Mouse (Mus musculus): ENCODE results near the gene Micu2.

The Micu2 gene

GRCm38 (mm10) chr14:57998526-57999401, at the start of gene Micu2:
TSS of gene Micu2 (minus strand) at chr14:57999262.
- DNase-seq (ENCODE audit: low read depth, low spot score): peak; percentile 83

DNA sequence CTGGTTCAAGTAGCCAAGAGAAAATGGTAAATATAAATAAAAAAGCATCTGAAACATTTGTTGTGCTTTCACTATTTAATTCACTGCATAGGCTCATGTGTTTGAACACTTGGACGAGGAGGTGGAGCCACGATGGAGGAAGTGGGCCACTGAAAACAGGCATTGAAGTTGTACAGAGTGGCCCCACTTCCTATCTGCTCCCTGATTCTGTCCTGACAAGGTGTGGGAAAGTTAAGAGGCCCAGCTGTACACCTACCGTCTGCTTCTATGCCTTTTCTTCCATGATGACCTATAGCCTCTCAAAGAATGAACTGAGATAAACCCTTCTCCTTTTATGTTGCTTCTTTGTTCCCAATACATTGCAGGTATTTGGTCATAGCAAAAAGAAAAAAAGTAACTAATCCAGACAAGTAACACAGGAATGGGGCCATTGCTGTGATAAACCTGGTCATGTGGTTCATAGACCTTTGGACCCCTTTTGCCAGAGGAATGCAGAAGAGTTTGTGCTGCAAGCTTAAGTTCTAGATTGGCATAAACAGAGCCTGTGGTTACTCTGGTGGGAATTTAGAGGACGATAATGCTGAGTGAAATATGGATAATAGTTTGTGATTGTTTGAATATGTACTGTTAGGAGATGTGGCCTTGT, 47.7 kb upstream of the Micu2 start:
- no peak for DNase-seq (ENCODE audit: low read depth, low spot score)

- no peak for DNase-seq (ENCODE audit: low read depth, low spot score)
These were observed 37.1 kb upstream of the Micu2 start for GRCm38 (mm10) chr14:58036174-58036573.

GRCm38 (mm10) chr14:58034567-58034966, 35.5 kb upstream of the Micu2 start:
- no peak for DNase-seq (ENCODE audit: low read depth, low spot score)

DNA sequence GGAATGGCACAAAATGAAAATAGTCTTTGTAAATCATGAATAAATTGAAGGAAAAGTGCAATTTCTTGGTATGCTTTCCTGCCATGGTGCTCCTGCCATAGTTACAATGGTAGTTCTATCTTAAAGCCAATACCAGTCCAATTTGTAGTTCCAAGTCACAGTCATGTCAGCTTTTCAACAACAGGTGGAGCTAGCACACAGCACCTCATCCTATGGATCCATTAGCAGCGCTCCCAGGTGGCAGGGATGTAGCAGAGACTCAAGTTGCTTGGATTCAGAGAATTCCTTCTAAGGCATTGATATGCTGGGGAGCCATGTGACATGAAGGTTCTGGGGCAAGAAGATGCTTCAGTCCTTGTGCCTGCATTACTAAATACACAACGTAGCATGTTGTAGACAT, 19.8 kb upstream of the Micu2 start:
- DNase-seq (ENCODE audit: low read depth, low spot score): no peak

- no peak for DNase-seq (ENCODE audit: low read depth, low spot score)
These were observed 4.8 kb upstream of the Micu2 start for GRCm38 (mm10) chr14:58003852-58004251.

DNA sequence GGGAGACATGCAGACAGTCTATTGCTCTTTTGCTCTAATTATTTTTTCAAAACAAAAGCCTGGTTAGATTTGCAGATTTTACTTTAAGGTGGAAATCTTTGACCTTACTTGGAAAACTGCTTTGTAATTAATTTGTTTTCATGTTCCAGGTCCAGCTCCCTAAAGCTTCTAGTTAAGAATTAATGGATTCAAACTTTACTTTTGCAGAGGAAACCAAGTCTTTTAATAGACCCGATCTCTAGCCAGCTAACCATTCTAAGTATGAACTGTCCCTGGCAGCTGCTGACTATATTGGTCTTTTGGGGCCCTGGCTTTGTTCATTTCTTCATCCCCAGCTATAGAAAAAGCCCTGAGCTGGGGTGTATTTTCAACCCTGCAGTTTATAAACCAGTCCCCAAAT, 3.1 kb upstream of the Micu2 start:
- no peak for DNase-seq (ENCODE audit: low read depth, low spot score)

DNA sequence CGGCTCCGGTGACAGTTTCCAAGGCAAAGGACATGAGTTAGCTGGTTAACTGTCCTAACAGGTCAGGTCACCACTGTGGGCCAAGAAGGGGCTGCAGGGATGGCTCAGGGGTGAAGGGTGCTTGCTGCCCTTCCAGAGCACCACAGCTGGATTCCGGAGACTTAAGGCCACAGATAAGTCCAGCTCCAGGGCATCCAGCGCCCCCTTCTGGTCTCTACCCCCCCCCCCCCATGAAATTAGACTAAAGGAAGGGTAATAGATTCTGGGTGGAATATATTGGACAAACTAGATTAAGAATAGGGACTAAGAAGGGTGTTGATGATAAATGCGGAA, 306 bp upstream of the Micu2 start:
- no peak for DNase-seq (ENCODE audit: low read depth, low spot score)

DNA sequence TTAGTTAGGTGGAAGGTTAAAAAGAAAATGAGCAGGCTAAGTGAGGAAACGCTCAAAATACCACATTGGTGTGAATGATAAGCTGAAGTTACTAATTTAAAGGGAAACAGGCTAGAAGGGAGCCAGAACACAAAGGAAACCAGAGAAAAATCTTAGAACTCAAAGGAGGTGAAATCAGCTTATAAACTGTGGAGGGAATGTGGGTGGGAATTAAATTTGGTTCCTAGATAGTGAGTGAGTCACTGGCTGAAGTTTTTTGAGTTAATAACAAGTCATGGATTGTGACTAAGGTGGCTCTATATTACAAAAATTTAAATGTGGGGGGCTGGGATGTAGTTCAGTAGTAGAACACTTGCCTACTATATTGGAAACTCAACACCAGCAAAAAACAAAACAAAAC, 1.6 kb downstream of the Micu2 start:
- DNase-seq (ENCODE audit: low read depth, low spot score): no peak

GRCm38 (mm10) chr14:57996210-57996609, 2.9 kb downstream of the Micu2 start:
- no peak for DNase-seq (ENCODE audit: low read depth, low spot score)

- no peak for DNase-seq (ENCODE audit: low read depth, low spot score)
These were observed 7.3 kb downstream of the Micu2 start for GRCm38 (mm10) chr14:57991761-57992160.

DNA sequence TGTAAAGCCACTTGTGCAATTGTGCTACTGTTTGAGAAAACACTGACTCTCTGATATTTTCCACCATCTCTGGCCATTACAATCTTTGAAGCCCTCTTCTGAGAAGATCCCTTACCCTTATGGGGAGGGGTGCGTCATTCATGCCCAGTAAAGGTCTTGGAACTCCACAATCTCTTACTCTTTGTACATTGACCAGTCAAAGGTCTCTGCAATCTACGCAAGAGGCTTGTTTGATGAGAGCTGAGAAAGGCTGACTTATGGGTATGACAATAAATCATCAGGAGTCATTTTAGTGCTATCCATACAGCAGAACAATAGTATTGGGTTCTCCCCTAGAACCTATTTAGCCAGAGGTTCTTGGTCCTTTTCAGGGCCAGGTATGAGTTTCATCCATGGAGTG, 9.9 kb downstream of the Micu2 start:
- DNase-seq (ENCODE audit: low read depth, low spot score): no peak

DNA sequence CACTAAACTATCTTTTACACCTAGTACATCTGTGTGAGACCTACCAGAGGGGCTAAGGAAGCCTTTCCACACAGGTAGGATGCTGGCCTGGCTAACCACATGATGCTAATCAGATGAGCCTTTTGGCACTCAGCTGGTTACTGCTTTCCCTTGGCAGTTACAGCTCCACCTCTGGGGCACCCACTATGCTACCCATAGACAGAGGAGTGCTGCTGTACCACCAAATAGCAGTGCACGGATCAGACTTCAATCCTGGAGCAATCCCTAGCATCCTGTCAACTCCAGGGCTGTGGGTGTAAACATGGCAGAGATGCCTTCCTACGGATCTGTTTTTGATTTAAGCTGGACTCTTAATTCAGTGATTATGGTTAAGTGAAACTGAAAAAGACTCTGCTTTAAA, 13.3 kb downstream of the Micu2 start:
- DNase-seq (ENCODE audit: low read depth, low spot score): no peak

- no peak for DNase-seq (ENCODE audit: low read depth, low spot score)
These were observed 16.6 kb downstream of the Micu2 start for GRCm38 (mm10) chr14:57982450-57982849.

DNA sequence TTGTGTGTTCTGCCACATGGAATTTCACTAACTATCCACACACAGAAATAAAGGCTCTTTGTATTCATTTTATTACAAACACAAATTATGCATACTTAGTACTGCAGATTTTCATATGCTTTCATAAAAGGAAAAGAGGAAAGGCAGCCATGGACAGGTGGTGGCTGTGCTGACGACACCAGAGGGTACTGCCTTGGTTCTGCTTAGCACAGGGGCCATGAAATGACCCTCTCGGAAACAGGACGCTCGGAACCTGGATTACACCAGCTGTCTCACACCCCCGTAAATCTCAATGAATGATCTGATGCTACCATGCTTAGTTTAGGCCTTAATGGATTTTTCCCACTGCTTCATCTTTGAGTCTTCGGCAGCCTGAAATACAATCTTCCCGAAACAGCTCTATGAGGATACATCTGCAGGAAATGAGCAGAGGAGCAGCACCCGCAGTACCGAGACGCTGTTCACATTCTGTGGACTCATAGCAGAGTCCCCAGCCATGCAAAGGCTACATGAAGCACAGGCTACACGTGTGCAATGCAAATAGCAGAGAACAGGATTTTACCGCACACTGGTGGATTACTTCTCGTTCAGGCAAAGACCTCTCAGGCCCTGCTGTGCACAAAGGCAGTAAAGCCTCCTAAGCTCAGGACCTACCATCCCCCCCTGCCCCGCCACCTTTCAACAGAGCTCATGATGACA, 17.2 kb downstream of the Micu2 start:
- no peak for DNase-seq (ENCODE audit: low read depth, low spot score)

DNA sequence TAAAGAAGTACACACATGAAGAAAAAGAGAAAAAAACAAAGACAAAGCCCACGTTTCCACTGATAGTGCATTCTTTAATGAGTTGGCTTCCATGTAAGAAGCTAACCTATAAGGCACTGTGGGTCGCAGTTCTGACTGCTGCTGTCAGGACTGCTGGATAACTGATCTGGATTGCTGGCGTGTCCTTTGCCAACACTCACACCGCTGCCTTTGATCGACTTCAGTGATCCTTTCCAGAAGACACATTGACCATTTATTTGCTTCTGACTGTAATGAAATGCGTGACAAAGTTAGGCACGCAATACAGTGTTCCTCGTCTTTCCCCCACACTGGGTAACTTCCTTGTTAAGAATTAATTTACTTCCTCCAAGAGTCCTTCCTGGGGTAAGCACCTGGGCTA, 18.3 kb downstream of the Micu2 start:
- DNase-seq (ENCODE audit: low read depth, low spot score): no peak

DNA sequence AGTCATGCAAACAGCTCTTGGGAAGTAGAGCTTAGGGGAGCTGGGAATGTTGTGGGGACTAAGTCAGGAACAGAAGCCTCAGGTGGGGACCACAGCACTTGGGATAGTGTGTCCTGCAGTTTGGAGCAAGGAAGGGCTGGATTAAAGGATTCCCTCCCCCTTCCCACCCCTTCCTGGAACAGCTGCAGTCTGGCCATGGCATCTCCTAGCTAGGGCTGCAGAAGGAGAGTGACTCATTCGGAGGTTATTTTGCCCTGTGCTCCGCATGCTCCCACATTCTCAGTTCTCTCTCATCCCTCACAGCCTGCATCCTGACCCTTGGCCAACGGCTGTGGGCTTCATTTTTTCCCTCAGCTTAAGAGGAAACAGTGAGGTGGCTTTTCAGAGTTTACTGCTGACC, 18.9 kb downstream of the Micu2 start:
- DNase-seq (ENCODE audit: low read depth, low spot score): peak; percentile 25

- no peak for DNase-seq (ENCODE audit: low read depth, low spot score)
These were observed 20.9 kb downstream of the Micu2 start for GRCm38 (mm10) chr14:57978144-57978543.

DNA sequence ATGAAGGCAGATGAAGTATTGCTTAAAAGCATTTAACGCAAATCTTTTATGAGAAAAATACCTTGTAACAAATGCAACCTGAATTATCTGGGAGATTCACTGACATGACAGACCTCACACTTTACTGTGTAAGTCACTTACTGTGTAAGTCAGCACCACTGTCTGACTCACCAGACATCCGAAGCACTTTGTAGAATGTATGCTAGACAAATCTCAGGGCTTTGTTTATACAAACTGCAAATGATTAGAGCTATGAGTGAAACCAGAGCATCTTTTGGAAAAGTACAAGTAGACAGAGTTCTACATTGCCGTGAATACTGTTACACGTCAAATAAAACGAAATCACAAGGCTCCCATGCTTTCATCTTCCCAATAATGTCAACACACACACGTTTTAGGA, 23.4 kb downstream of the Micu2 start:
- no peak for DNase-seq (ENCODE audit: low read depth, low spot score)

GRCm38 (mm10) chr14:57971986-57972525, 27.0 kb downstream of the Micu2 start:
- no peak for DNase-seq (ENCODE audit: low read depth, low spot score)

GRCm38 (mm10) chr14:57968873-57969272, 30.2 kb downstream of the Micu2 start:
- no peak for DNase-seq (ENCODE audit: low read depth, low spot score)

DNA sequence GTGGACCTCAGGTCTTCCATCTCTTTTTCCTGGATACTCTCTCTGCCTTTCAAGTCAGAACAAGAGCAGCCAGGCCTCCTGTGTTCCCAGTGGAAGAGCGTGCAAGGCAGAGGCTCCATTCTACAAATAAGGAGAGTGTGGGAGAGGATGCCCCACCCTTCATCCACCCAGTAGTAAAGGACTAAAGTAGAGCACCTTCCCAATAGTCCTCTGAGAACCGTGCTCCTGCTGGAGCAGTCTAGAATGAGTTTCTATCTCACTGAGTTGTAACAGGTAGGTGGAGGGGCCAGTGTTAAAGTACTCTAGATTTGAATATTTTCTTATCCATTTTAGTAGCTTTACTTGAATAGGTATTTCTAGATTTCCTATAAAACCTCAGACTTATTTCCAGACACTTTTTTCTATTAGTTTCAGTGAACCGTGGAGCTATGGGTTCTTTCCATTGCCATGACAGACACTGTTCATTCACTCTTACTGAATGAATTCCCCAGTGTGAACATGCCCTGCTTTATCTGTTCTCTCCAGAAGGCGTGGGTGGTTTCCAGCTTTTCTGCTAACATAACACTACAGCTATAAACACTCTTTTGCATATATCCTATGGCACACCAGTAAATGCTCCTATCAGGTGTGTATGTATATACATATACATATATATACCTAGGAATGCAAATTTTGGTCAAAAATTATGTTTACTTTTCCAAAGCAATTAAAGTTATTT, 31.8 kb downstream of the Micu2 start:
- no peak for DNase-seq (ENCODE audit: low read depth, low spot score)
